In genomic region chr1:165129573-165129972, GRCm38 (mm10) we compare ENCODE assay signal across 22 mouse cellular contexts. TPM values are rescaled to one million over a fixed set of nuclear protein-coding genes. Genes with fewer than 3 reads are reported as not detected.
DNase-seq lines count a peak whose midpoint lies in the region; ATAC-seq lines count a peak whose summit lies in the region.
"Had no signal": no experiment of that assay in that cellular context is flagged by ENCODE, and none has a peak within 500 bp of the region (broad histone marks: within the 10 kb centered on the region; RNA-seq: fewer than 3 reads in every experiment).

No protein-coding gene starts in this region.

- no peaks in the 10 kb centered on the region for H3K36me3 ChIP-seq in hindbrain, embryonic 14.5 days (replicated peaks; ENCODE audit: control insufficient read depth, insufficient read depth)
- no peaks in the 10 kb centered on the region for H3K36me3 ChIP-seq in hindbrain, embryonic 16.5 days (ENCODE audit: control insufficient read depth, insufficient read depth, low read length)
- no peaks in the 10 kb centered on the region for H3K36me3 ChIP-seq in neural tube, embryonic 14.5 days (ENCODE audit: control insufficient read depth, insufficient read depth, low read length)
- H3K36me3 ChIP-seq: embryonic facial prominence, embryonic 13.5 days; forebrain, embryonic 12.5 days; heart, embryonic 15.5 days had no signal

- no peak for DNase-seq in hindbrain, embryonic 14.5 days (ENCODE audit: low spot score)
- DNase-seq in retina, postnatal 1 day = peak; percentile 13
- no peak for DNase-seq in retina, embryonic 14.5 days (ENCODE audit: low spot score)
- no peak for DNase-seq in gastrocnemius, adult 8-10 months (ENCODE audit: low spot score in 2 of 2)
- DNase-seq in adrenal gland, postnatal 10 days = no peak
- DNase-seq: adrenal gland, adult 8-10 months; cerebellum, adult 18-20 months; cerebellum, adult 9-11 months; cerebellum, postnatal 36 days; gastrocnemius, postnatal 14 days; heart, adult 2 months; heart, postnatal 14 days had no signal

- no peak overlapping the region for H3K4me3 ChIP-seq in hindbrain, embryonic 14.5 days (replicated peaks; ENCODE audit: low read length)
- no peak overlapping the region for H3K4me3 ChIP-seq in hindbrain, embryonic 16.5 days (ENCODE audit: low read length)
- H3K4me3 ChIP-seq in neural tube, embryonic 14.5 days (ENCODE audit: low read depth, low read length) = no peak overlapping the region
- H3K4me3 ChIP-seq: embryonic facial prominence, embryonic 13.5 days; forebrain, embryonic 12.5 days; heart, adult 2 months; heart, embryonic 15.5 days had no signal

- H3K27me3 ChIP-seq in hindbrain, embryonic 14.5 days (ENCODE audit: control insufficient read depth, insufficient read depth, low read length) = no peaks in the 10 kb centered on the region
- no peaks in the 10 kb centered on the region for H3K27me3 ChIP-seq in hindbrain, embryonic 16.5 days (replicated peaks; ENCODE audit: control insufficient read depth, insufficient read depth, low read length)
- H3K27me3 ChIP-seq in neural tube, embryonic 14.5 days (ENCODE audit: control insufficient read depth, insufficient read depth, low read length) = no peaks in the 10 kb centered on the region
- H3K27me3 ChIP-seq: embryonic facial prominence, embryonic 13.5 days; forebrain, embryonic 12.5 days; heart, embryonic 15.5 days had no signal

- 55% methylated on average over 5 of the region's 5 CpGs for WGBS in hindbrain, embryonic 14.5 days
- WGBS in hindbrain, embryonic 16.5 days = 60% methylated on average over 5 of the region's 5 CpGs
- WGBS in neural tube, embryonic 14.5 days = 54% methylated on average over 5 of the region's 5 CpGs

- no peaks in the 10 kb centered on the region for H3K4me1 ChIP-seq in hindbrain, embryonic 14.5 days (replicated peaks; ENCODE audit: control insufficient read depth, insufficient read depth, low read length)
- no peaks in the 10 kb centered on the region for H3K4me1 ChIP-seq in hindbrain, embryonic 16.5 days (ENCODE audit: control insufficient read depth, insufficient read depth, low read depth, low read length)
- H3K4me1 ChIP-seq in neural tube, embryonic 14.5 days (ENCODE audit: control insufficient read depth, insufficient read depth, low read length) = no peaks in the 10 kb centered on the region; the same call in 1 of the 2 replicates
- H3K4me1 ChIP-seq: embryonic facial prominence, embryonic 13.5 days; forebrain, embryonic 12.5 days; heart, embryonic 15.5 days had no signal

- no peak overlapping the region for H3K27ac ChIP-seq in hindbrain, embryonic 14.5 days
- H3K27ac ChIP-seq in hindbrain, embryonic 16.5 days (ENCODE audit: low read depth, low read length) = no peak overlapping the region
- no peak overlapping the region for H3K27ac ChIP-seq in neural tube, embryonic 14.5 days (ENCODE audit: low read depth, low read length)
- H3K27ac ChIP-seq: embryonic facial prominence, embryonic 13.5 days; forebrain, embryonic 12.5 days; heart, adult 2 months; heart, embryonic 15.5 days had no signal

- no peak overlapping the region for H3K9ac ChIP-seq in hindbrain, embryonic 14.5 days
- H3K9ac ChIP-seq in hindbrain, embryonic 16.5 days (ENCODE audit: low read depth, low read length) = no peak overlapping the region
- no peak overlapping the region for H3K9ac ChIP-seq in neural tube, embryonic 14.5 days (replicated peaks; ENCODE audit: low read depth, low read length)
- H3K9ac ChIP-seq: embryonic facial prominence, embryonic 13.5 days; forebrain, embryonic 12.5 days; heart, embryonic 15.5 days had no signal

- no peaks in the 10 kb centered on the region for H3K9me3 ChIP-seq in hindbrain, embryonic 14.5 days (ENCODE audit: control insufficient read depth, low read length)
- no peaks in the 10 kb centered on the region for H3K9me3 ChIP-seq in hindbrain, embryonic 16.5 days (ENCODE audit: control insufficient read depth, low read length)
- no peaks in the 10 kb centered on the region for H3K9me3 ChIP-seq in neural tube, embryonic 14.5 days (ENCODE audit: control insufficient read depth, low read length)
- H3K9me3 ChIP-seq: embryonic facial prominence, embryonic 13.5 days; forebrain, embryonic 12.5 days; heart, embryonic 15.5 days had no signal

- 0 out of 2 replicates have a peak, but pooled peaks have one; percentile 46 for ATAC-seq in hindbrain, embryonic 14.5 days (ENCODE audit: low FRiP score)
- no peak; the same call in 1 of the 2 replicates for ATAC-seq in hindbrain, embryonic 16.5 days
- ATAC-seq in neural tube, embryonic 14.5 days (ENCODE audit: low read depth) = peak; percentile 58
- ATAC-seq: forebrain, embryonic 16.5 days had no signal

- no peak overlapping the region for H3K4me2 ChIP-seq in hindbrain, embryonic 14.5 days (replicated peaks)
- H3K4me2 ChIP-seq in hindbrain, embryonic 16.5 days (ENCODE audit: low read length) = no peak overlapping the region
- H3K4me2 ChIP-seq in neural tube, embryonic 14.5 days (ENCODE audit: low read depth, low read length) = no peak overlapping the region
- H3K4me2 ChIP-seq: embryonic facial prominence, embryonic 13.5 days; forebrain, embryonic 12.5 days; heart, embryonic 11.5 days; heart, embryonic 15.5 days had no signal

RNA-seq across cellular contexts. Expression of gene Tbx19, which starts 31.0 kb away (rescaled TPM):
- polyA plus RNA-seq in hindbrain, embryonic 14.5 days (2014; fragmentation: Nextera tagmentation; extraction: Ambion mirVana) = not detected in 2 replicates
- polyA plus RNA-seq in hindbrain, embryonic 16.5 days (2015; fragmentation: Nextera tagmentation; extraction: Ambion mirVana) = not detected in 2 replicates
- polyA plus RNA-seq in neural tube, embryonic 14.5 days (2014; fragmentation: Nextera tagmentation; extraction: Ambion mirVana) = not detected in 2 replicates
- total RNA-seq in gastrocnemius, adult 8-10 months (2022) = not detected
- total RNA-seq in adrenal gland, postnatal 10 days (2021) = not detected
- total RNA-seq: adrenal gland, adult 8-10 months; gastrocnemius, postnatal 14 days; heart, adult 2 months; heart, postnatal 14 days; hematopoietic stem cell, adult 5-6 weeks had no signal
- polyA plus RNA-seq: C2C12; embryonic facial prominence, embryonic 13.5 days; forebrain, embryonic 12.5 days; forebrain, embryonic 16.5 days; frontal cortex, adult 2 months; heart, adult 2 months; heart, embryonic 11.5 days; heart, embryonic 15.5 days had no signal
